Mouse (Mus musculus): ENCODE data around the gene Capsl.

The Capsl gene
- long read RNA-seq, experiment 1, result 0 reads
- long read RNA-seq, experiment 2, result 0 reads

DNA sequence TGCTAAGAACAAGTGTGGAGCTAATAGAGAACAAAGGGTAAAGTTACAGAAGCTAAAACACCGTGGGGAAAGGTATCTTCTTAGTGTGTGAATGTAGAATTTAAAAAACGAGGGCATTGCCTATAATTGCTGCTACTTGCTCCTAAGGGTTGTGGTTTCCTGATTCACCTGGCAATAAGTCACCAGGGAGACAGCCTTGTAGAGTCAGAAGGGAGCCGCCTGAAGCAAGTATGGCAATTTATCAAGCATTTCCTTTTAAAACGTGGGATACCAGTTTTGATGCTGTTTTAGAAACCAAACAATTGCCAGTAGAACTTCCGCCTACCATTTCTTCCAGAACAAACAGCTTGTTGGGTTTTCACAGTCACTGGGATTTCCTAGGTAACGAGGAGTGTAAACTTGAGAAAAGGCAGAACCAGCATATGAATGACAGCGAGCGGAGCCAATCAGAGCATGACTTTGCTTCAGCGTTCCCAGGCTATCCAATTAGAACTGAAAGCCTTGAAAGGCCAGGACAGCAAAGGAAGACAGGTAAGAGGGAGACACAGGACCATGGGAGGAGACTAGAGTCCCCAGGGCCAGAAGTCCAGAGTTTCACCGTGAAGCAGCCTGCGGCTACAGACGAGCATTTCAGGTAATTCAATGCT, at the start of gene Capsl:
TSS of gene Capsl (plus strand) at position 495 of the 647 bp plus-strand sequence.
- intact Hi-C loops (cut with DNase I), result no loop called here

DNA sequence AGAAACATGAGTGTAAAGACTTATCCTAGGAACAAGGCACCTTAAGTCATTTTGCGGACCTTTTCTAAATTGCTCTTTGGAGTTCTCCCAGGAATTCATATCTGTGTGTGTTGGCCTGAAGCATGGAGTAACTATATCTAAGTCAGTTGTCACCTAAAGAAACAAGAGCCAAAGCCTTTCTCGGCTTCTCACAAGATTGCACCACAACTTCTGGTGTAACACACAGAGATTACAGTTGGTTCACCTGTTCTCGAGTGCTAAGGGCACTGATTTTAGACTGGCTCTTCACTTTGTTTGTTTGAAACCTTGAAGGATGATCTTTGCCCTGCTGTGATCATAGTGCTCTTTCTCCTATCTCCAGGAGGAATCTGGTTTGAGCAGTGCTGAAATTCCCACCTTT, 26.4 kb upstream of the Capsl start:
- intact Hi-C loops (cut with DNase I), result no loop called here

DNA sequence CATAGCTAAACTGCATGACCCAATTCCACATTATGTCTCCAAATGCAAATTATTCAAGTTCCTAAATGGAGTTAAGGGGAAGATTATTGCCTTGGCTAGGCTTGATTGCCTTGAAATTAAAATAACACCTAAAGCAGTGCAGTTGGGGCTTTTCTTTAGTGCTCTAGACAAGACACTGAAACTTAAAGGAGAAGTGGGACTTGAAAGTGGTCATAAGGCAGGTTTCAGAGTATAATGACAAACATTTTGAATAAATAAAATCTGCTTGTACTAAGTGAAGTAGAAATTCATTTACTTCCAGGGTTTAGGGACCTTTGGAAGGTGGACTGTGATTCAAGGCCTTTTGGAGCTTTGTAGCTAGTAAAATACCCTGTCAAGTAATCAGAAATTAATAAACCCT, 14.7 kb upstream of the Capsl start:
- intact Hi-C loops (cut with DNase I), result no loop called here

DNA sequence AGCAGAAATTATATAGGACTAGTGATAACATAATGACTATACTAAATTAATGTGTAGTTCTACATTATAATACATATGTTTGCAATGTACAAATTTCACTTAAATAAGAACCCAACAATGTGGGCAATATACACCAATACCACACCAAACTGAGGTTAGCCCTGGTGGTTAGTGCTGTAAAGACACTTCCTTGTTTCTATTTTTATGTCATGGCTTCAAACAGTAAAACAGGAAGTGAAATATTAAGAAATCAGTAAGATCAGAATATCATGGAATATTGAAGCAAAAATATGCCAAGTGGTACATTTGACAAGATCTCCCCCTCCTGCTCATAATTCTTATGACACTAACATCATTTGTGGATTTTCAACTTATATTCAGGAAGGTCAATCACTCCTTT, 8.0 kb upstream of the Capsl start:
- intact Hi-C loops (cut with DNase I), result no loop called here

DNA sequence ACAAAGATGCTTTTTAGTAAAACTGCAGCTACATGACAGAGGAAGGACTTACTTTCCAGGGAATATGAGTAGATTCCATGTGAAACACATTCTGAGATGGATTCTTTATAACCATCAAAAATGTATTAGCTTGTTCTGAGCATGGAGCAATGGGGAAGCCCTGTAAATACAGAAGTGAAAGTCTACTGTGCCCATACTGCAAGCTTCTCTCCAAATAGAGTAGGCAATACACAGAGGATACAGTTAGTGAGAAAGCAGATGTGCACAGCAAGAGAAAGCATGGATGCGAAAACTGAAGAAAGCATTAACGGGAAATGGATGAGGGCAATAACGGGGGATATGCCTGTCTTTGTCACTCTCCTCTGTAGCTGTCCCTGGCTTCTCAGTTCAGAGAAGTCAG, 6.0 kb upstream of the Capsl start:
- intact Hi-C loops (cut with DNase I), result no loop called here

DNA sequence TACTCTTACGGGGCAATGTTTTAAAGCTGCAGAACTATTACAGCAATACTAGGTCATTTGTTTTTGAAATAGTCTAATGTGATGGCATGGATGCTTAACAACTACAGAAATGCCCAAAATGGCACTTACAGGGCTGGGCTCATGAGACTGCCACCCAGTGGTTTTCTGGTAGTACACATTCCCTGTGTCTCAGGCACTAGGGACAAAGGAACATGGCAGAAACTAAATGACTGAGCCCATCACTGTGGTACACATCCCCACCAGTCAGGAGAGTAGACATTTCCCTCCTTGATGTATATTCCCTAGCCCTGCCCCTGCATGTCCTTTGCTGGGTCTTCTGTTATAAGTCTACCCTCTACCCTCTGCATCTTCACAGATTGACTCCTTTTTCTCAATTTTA, 16.2 kb downstream of the Capsl start:
- intact Hi-C loops (cut with DNase I), result loop anchor here (10.0 kb wide), 1 partner anchor 863 kb away; no protein-coding TSS in a partner anchor

DNA sequence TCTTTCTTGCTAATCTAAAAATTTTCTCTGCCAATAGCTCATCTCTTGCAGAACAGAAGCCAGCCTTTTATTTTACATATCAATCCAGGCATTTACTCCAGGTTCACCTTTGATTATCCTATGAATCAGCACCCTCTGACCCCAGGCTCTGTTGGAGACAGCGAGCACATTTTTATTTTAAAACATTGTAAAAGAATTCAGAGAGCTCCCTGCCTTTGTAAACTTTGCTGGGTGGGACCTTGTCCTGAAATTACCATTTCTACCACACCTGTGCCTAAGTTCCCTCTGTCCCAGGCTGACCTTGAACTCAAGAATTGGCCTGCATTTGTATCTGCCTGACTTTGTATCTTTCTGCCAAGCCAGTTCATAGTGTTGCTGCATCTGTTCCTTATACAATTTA, 17.0 kb downstream of the Capsl start:
- intact Hi-C loops (cut with DNase I), result loop anchor here (10.0 kb wide), 1 partner anchor 862 kb away; no protein-coding TSS in a partner anchor

DNA sequence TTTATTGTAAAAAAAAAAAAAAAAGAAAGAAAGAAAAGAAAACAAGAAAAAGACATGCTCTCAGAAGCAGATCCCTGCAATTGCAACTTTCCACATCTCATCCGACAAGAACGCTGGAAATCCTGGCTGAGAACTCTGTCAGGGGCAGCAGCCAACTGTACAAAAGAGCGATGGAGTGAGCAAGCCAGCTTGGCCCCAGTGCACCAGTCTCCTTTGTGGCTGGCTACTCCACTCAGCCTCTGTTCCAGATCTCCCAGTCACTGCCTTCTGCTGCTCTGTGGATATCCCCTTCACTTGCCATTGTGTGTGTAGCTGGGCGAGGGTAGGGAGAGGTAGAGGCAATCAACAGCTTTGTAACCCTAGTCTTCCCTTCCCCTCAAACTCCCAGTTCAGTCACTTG, 18.4 kb downstream of the Capsl start:
- intact Hi-C loops (cut with DNase I), result loop anchor here (2.0 to 10.0 kb wide), 2 partner anchors 155 to 861 kb away; no protein-coding TSS in a partner anchor

DNA sequence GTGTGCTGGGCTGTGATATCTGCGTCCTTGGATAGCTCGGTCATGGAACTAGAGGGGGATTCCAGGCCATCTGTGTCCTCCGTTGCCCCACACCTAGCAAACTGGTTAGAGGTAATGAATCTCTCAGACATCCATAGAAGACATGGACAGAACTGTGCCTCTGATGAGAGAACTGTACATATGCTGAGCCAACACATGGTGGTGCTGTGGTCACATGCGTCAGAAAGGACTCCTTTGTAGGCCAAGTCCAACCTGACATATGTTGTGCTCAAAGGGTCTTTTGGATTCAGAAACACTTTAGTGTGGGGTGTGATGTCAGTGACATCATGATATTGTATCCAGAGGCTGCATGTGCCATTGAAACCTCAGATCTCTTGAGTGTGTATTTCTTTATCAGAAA, 19.4 kb downstream of the Capsl start:
- intact Hi-C loops (cut with DNase I), result loop anchor here (2.0 to 10.0 kb wide), 3 partner anchors 154 to 860 kb away; no protein-coding TSS in a partner anchor

DNA sequence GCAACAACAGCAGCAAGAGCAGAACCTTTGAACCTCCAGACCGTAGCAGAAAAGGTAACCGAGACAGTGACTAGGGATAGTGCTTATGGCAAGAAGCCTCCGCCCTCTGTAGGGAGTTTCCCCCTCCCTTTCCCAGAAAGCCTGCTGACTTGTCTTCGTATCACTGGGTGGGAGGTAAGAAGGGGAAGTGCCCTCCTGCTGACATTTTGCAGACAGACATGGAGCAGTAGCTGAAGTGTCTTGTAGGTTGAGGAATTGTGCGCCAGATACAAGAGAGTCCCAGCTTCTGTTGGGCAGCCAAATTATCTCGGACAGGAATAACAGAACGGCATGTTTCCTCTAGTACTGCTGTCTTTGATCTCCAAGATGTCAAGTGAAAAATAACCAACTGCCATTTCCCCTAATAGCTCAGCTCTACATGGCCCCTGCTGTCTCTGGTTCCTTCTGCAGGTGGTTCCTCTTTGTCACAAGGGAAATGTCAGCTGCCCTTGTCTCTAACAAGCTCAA, 27.7 kb downstream of the Capsl start:
- intact Hi-C loops (cut with DNase I), result no loop called here

DNA sequence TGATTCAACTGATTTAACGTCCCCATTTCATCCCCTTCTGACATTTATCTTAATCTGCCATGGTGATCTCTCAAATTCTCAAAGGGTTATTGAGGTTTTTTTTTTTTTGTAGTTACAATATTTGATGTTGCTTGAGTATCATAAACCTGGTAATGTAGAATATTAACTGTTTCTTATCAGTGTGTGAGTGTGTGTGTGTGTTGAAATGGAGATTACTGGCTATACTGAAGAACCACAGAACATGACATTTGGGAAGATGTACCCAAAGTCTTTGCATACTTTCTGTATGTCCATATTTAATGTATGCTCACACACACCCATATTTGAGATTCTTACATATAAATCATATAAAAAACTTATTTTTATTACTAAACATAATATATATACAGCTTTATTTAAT, 28.2 kb downstream of the Capsl start:
- intact Hi-C loops (cut with DNase I), result no loop called here

DNA sequence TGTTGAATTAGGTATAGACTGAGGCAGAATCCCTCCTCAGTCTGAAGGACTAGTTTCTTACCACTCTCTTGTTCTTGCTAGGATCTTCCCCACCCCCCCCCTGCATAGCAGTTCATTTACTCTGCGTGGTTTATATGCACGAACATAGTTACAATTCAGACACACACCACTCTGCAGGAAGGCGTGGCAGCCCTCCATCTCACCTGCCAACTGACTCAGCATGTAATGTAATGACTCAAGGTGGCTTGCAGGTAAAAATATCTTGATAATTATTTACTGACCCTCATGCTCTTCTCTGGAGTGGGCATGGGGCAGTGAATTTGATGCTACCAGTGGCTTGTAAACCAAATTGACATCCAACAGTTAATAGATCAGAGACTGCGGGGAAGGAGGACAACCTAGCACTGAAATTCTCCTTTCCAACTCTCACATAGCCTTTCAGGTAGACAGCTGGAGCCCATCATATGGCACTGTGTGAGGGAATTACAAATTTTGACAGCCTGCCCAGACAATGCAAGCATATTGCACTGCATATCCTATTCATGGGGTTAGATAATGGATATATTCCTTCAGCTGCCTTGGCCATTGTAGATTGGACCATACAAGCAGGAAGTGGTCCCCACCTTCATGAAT, 35.3 kb downstream of the Capsl start:
- intact Hi-C loops (cut with DNase I), result no loop called here

DNA sequence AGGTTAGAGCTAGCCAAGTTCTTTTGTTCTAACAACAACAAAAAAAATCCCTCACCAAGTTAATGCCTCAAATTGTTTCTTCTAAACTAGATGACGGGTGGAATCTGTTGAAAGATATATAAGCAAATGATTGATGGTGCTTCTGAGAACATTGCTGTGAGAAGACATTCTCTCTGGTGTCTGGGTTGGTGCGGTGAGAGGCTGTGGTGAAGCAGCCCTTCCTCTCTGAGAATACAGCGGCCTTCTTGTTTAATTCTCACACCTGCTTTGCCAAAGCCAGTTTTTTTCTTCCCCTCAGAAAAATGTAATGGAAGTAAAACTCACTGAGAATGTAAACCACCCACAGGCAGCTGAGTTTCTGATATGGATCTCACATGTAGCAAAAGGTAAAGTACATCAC, 36.3 kb downstream of the Capsl start:
- intact Hi-C loops (cut with DNase I), result no loop called here

DNA sequence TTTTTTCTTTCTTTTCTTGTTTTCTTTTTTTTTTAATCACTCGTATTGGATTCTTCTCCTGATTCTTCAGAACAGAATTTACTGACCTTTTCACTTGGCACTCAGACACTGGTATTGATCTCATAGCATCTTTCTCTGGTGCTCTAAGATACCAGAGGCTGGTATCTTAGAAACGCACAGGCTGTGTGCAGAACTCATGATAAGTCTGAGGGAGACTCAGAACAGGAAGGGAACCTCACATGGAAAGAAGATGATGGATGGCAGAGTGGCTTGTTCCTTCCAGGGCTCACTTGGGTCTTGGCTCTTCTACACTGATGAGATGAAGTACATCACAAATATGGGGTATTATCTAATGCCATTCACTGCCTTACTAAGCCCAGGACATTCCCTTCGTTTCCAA, 36.8 kb downstream of the Capsl start:
- intact Hi-C loops (cut with DNase I), result no loop called here

DNA sequence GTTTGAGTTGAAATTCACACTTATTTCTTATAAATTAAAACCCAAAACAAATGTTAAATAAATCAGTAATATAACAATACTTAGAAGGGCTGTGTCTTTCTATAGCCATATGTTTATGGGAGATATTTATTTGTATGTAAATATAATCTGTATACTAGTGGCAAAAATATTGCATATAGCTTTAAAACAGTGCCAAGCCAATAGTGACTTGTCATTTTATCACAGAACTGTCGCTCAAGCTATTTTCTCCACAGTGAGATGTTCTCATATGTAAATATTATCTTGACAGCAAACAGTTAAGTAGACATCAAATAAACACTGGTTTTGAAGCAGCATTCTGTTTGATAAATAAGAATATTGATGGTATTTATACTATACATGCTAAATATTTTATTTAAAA, 37.4 kb downstream of the Capsl start:
- intact Hi-C loops (cut with DNase I), result no loop called here

DNA sequence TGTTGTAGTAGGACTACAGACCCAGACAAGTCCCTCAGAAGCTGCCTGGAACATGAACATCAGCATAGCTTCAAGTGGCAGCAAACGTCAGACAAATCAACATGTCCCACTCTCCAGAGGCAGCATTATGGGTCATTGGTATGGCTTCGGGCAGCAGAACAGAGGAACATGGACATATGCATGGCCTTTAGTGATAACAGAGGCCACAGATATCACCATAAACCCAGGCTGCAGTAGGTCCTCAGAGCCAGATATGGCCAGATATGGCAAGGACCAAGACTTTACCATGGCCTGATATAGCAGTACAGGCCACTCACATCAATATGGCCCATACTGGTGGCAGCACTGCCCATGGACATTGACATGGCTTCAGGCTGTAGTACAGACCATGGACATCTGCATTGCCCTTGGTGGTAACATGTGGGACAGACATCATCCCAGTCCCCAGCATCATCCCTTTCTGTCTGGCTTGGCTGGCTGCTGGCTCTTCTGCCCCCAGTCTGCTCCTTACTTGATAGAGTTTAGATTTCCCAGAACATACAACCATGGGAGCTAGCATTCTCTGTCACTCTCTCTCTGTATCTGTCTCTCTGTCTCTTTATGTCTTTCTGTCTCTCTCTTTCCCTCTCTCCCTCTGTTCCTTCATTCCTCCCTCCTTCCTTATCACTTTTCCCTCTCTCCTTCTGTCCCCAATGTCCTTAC, 53.7 kb downstream of the Capsl start:
- intact Hi-C loops (cut with DNase I), result no loop called here

DNA sequence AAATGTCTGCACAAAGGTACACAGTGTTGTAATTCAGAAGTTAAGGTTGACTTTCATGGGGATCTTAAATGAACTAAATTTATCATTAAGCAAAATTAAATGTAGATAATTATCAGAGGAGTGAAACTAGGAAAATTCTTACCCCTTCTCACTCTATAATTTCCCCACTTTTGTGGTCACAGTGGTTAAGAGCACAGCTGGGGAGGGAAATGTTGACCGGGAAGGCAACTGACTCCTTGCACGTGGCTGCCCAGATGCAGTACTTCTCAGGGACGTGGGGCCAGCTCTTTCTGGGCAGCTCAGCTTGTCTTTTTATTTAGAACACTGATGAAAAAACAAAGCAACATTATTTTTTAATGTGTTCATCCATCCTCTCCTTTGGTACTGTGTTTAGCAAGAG, 56.2 kb downstream of the Capsl start:
- intact Hi-C loops (cut with DNase I), result no loop called here

Measured in adrenal gland (tissue).